Mouse (Mus musculus) G1E (cell line): Measurements from ENCODE around the gene Krt34. TPM values are rescaled to one million over a fixed set of nuclear protein-coding genes. Genes with fewer than 3 reads are reported as not detected.

ENCODE experiments used
- ATAC-seq: 2 replicates; pipeline ENCODE4 v1.8.0; 2016; ENCODE audit warnings: mild to moderate bottlenecking; ENCODE audit not compliant: insufficient number of reproducible peaks, poor library complexity, low FRiP score, severe bottlenecking; ENCODE audit errors: extremely low read depth
- DNase-seq: peaks from one replicate; pipeline ENCODE4 v3.0.0; 2012; ENCODE audit warnings: low spot score
- H3K27me3 ChIP-seq: 2 replicates; pipeline ENCODE4 v1.6.1; 2012; ENCODE audit warnings: mild to moderate bottlenecking, low read length, inconsistent platforms; ENCODE audit not compliant: insufficient read depth
- H3K36me3 ChIP-seq: replicated peaks from 2 replicates; pipeline ENCODE3; 2012; ENCODE audit warnings: mild to moderate bottlenecking, inconsistent platforms
- H3K4me1 ChIP-seq: 2 replicates; pipeline ENCODE4 v1.6.1; 2012; ENCODE audit warnings: low read depth, low read length, inconsistent platforms, mixed read lengths; ENCODE audit not compliant: insufficient read depth
- H3K4me3 ChIP-seq: 2 replicates; pipeline ENCODE4 v1.5.1; 2012; ENCODE audit warnings: low read depth, mild to moderate bottlenecking, inconsistent platforms, low read length, moderate library complexity, mixed read lengths
- H3K9me3 ChIP-seq: replicated peaks from 2 replicates; pipeline ENCODE4 v1.6.1; 2012; ENCODE audit warnings: inconsistent platforms
- CTCF ChIP-seq: IDR thresholded peaks from 2 replicates; pipeline ENCODE4 v1.5.1; 2012; ENCODE audit warnings: low read depth, low read length, inconsistent platforms, mixed read lengths
- GATA1 ChIP-seq: IDR thresholded peaks from 2 replicates; pipeline ENCODE4 v1.6.1; 2012; ENCODE audit warnings: borderline replicate concordance, low read length, inconsistent platforms, mixed read lengths
- GATA2 ChIP-seq: IDR thresholded peaks from 2 replicates; pipeline ENCODE4 v1.6.1; 2012; ENCODE audit warnings: low read depth, low read length, inconsistent platforms, borderline replicate concordance
- POLR2AphosphoS5 ChIP-seq: IDR thresholded peaks from 2 replicates; pipeline ENCODE4 v1.6.1; 2012; ENCODE audit warnings: low read depth, low read length, inconsistent platforms; ENCODE audit not compliant: insufficient replicate concordance
- TAL1 ChIP-seq: conservative IDR thresholded peaks from 2 replicates; pipeline ENCODE4 v1.6.1; 2012; ENCODE audit warnings: low read depth, low read length, inconsistent platforms, mixed read lengths
- polyA plus RNA-seq: library from polyadenylated mRNA; stranded (reverse); fragments of >175 nt; gene quantifications from 2 replicates; pipeline ENCODE4 v1.2.3, GENCODE M21; 2012
- total RNA-seq, 2 experiments: library from RNA; stranded (forward) in 1 of 2; stranded (reverse) in 1 of 2; fragments of 200-1000 nt in 1 of 2; fragments of >200 nt in 1 of 2; fragmentation: Nextera tagmentation in 1 of 2; gene quantifications; 2 replicates each; pipeline ENCODE4 v1.2.3; 2014 to 2017

Krt34 gene
- total and polyA plus RNA-seq, 3 experiments = not detected

- H3K4me1 ChIP-seq = no peaks in the 10 kb centered on the region
- H3K9me3 ChIP-seq = peaks cover 33% of the 10 kb centered on the region
- H3K36me3 ChIP-seq = no peaks in the 10 kb centered on the region
- no peak for TF ChIP-seq GATA1
- TF ChIP-seq POLR2AphosphoS5 = no peak
- TF ChIP-seq GATA2 = no peak
- TF ChIP-seq CTCF = no peak
- TF ChIP-seq TAL1 = no peak
- DNase-seq = no peak
- ATAC-seq = no peak
- no peaks in the 10 kb centered on the region for H3K27me3 ChIP-seq
- H3K4me3 ChIP-seq = no peak overlapping the region
These were observed 35.4 kb downstream of the Krt34 start for GRCm38 (mm10) chr11:100005905-100006304.

DNA sequence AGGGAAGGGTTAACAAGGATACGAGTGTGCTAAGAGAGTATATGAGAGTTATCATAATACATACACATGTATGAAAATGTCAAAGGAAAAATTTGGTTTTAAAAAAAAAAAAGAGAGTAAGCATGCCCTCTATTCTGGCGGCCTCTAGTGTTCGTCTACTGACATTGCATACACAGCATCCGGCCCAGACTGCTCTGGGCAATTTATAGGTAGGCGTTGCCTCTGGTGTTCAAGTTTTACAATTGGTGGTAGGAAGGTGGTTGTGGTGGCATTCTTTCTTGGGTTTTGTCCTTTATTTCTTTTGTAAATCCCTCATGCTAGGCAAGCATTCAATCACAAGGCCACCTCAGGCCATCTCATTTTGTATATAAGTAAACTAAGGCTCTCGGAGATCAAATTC, 36.5 kb downstream of the Krt34 start:
- no peak for DNase-seq

GRCm38 (mm10) chr11:99999091-99999490, 42.3 kb downstream of the Krt34 start:
- ATAC-seq (no peak), DNase-seq (no peak)
- Histone ChIP-seq H3K4me1 (no peaks in the 10 kb centered on the region), H3K4me3 (no peak overlapping the region), H3K27me3 (no peaks in the 10 kb centered on the region; the same call in 1 of the 2 replicates), H3K9me3 (peaks cover 48% of the 10 kb centered on the region), H3K36me3 (no peaks in the 10 kb centered on the region)
- no peak for TF ChIP-seq TAL1
- TF ChIP-seq CTCF = no peak
- no peak for TF ChIP-seq GATA1
- TF ChIP-seq POLR2AphosphoS5 = no peak
- TF ChIP-seq GATA2 = no peak

More for the DNA sequence above, 36.5 kb downstream of the Krt34 start:
- Histone ChIP-seq H3K4me3 (no peak overlapping the region), H3K4me1 (no peaks in the 10 kb centered on the region), H3K27me3 (no peaks in the 10 kb centered on the region), H3K9me3 (peaks cover 27% of the 10 kb centered on the region), H3K36me3 (no peaks in the 10 kb centered on the region)
- TF ChIP-seq TAL1 (no peak), CTCF (peak; percentile 32; the same call in 1 of the 2 replicates)
- no peak for ATAC-seq

DNA sequence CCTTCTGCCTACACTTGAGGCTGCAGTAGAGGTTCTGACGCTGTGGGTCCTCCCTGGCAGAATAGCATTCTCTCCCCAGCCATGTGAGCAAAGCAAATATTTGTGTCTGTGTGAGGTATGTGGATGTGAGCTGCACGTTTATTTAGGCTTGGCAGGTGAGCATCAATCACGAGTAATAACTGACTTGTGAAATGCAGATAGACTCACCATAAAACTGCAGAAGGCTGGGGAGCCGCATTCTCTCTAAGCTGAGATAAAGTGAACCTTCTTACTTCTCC, 47.0 kb downstream of the Krt34 start:
- TF ChIP-seq CTCF (no peak), POLR2AphosphoS5 (no peak), TAL1 (no peak), GATA2 (no peak), GATA1 (no peak)
- Histone ChIP-seq H3K9me3 (peaks cover 61% of the 10 kb centered on the region), H3K36me3 (no peaks in the 10 kb centered on the region), H3K4me1 (no peaks in the 10 kb centered on the region), H3K4me3 (no peak overlapping the region), H3K27me3 (no peaks in the 10 kb centered on the region; the same call in 1 of the 2 replicates)
- ATAC-seq (no peak), DNase-seq (no peak)

DNA sequence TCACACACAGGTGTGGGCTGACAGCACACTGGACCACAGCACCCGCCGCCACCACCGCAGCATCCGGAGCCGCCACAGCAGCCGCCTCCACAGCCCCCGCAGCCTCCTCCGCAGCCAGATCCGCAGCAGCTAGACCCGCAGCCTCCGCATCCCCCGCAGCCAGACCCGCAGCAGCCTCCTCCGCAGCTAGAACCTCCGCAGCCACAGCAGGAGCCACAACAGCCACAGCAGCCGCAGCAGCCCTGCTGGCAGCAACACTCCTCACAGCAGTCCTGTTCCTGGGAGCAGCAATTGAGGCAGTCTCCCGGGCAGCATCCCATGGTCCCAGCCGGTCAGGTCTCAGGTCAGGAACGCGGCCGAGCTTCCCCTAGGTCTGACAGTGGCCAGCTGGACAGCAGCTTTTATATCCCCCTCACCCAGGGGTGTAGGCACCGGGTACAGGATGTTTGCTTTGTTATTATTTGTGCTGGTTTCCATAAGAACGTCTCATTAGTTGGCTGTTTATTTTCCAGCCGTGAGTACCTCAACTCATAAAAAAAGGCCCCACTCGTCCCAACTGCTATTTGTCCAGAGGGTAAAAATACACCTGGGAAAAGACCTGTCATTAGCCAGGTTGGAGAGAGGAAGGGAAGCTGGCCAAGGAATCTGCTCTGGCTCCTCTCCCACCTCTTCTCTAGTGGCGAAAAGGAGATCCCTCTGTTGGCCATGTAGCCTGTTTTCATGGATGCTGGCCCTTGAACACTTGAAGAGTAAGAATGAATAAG, 47.6 kb downstream of the Krt34 start, which contains the start of gene Krtap17-1:
Gene Krtap17-1, minus strand, starts transcription at position 375 of the 764 bp plus-strand sequence.
- H3K4me1 ChIP-seq = no peaks in the 10 kb centered on the region
- no peaks in the 10 kb centered on the region for H3K36me3 ChIP-seq
- H3K4me3 ChIP-seq = no peak within 1 kb of the TSS; the same call in 1 of the 2 replicates
- DNase-seq = no peak
- no peak for TF ChIP-seq GATA1
- ATAC-seq = no peak
- no peaks in the 10 kb centered on the region; the same call in 1 of the 2 replicates for H3K27me3 ChIP-seq
- peaks cover 56% of the 10 kb centered on the region for H3K9me3 ChIP-seq

DNA sequence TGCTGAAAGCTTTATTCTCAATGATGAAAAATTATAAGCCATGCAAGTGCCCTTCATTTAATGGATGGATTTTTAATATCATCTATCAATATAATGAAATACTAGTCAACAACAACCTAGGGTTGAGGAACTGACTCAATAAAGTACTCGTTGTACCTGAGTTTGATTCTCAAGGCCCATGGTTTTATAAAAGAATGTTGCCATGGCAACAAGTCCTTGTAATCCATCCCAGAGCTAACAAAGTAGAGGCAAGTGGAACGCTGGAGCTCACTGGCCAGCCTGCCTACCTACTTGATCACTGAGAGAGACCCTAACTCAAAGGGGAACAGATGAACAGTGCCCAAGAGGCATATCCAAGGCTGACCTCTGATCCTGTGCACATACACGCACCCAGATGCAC, 50.8 kb downstream of the Krt34 start:
- Histone ChIP-seq H3K9me3 (peaks cover 57% of the 10 kb centered on the region), H3K36me3 (no peaks in the 10 kb centered on the region), H3K4me3 (no peak overlapping the region), H3K4me1 (no peaks in the 10 kb centered on the region; the same call in 1 of the 2 replicates), H3K27me3 (no peaks in the 10 kb centered on the region; the same call in 1 of the 2 replicates)
- ATAC-seq = no peak
- TF ChIP-seq GATA2 = no peak
- no peak for TF ChIP-seq TAL1
- no peak for TF ChIP-seq CTCF
- no peak for TF ChIP-seq GATA1
- TF ChIP-seq POLR2AphosphoS5 = no peak
- DNase-seq = no peak

DNA sequence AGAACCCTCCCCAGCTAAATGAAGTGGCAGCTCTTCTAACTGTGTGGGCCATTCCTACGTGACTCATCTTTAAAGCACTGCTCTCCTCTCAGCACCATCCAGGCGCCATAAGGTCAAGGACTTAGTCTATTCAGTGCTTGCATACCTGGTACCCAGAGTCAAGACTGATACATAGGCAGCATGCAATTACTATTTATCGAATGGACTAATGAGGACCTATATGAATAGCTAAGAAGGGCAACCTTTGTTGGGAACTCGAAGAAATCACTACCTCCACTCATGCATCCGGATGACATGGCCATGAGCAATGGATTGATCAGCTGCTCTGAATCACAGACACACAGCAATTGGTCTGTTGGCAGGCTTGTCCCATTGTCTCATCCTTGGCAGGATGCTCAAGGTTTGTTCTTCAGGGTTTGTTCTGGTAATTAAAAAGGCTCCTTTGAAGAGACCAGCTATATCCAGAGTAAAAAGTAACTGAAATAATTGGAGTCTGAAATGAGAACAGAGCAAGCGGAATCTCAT, 51.4 kb downstream of the Krt34 start:
- H3K27me3 ChIP-seq = no peaks in the 10 kb centered on the region; the same call in 1 of the 2 replicates
- no peaks in the 10 kb centered on the region for H3K36me3 ChIP-seq
- H3K4me3 ChIP-seq = no peak overlapping the region
- H3K4me1 ChIP-seq = no peaks in the 10 kb centered on the region; the same call in 1 of the 2 replicates
- H3K9me3 ChIP-seq = peaks cover 64% of the 10 kb centered on the region
- TF ChIP-seq GATA1 = no peak
- no peak for TF ChIP-seq TAL1
- TF ChIP-seq GATA2 = no peak
- TF ChIP-seq CTCF = no peak
- TF ChIP-seq POLR2AphosphoS5 = no peak
- DNase-seq = no peak
- no peak for ATAC-seq
